Mouse (Mus musculus) heart, embryonic 15.5 days (tissue): Measurements from ENCODE around the gene Cmah. TPM values are rescaled to one million over a fixed set of nuclear protein-coding genes. Genes with fewer than 3 reads are reported as not detected.

Source experiments
- ATAC-seq: fragments of 200-750 bp; cut with Nextera tagmentation; replicated peaks from 2 replicates; pipeline ENCODE4 v1.8.0; 2017; ENCODE audit warnings: low read depth, moderate TSS enrichment; ENCODE audit not compliant: insufficient number of reproducible peaks, insufficient read depth, low FRiP score
- H3K27ac ChIP-seq: fragments of 300-500 bp; sonication (generic); 2 replicates; pipeline ENCODE4 v1.5.1; 2015; ENCODE audit warnings: mild to moderate bottlenecking, inconsistent platforms
- H3K27me3 ChIP-seq: fragments of 300-500 bp; sonication (generic); 2 replicates; pipeline ENCODE4 v1.6.1; 2015; ENCODE audit warnings: inconsistent platforms
- H3K36me3 ChIP-seq: fragments of 300-500 bp; sonication (generic); 2 replicates; pipeline ENCODE4 v1.6.1; 2015; ENCODE audit warnings: mild to moderate bottlenecking, inconsistent platforms
- H3K4me1 ChIP-seq: fragments of 300-500 bp; sonication (generic); replicated peaks from 2 replicates; pipeline ENCODE4 v1.6.1; 2015; ENCODE audit warnings: inconsistent platforms
- H3K4me2 ChIP-seq: fragments of 300-500 bp; sonication (generic); 2 replicates; pipeline ENCODE4 v1.6.1; 2015; ENCODE audit warnings: inconsistent platforms, mild to moderate bottlenecking, moderate library complexity
- H3K4me3 ChIP-seq: fragments of 300-500 bp; sonication (generic); 2 replicates; pipeline ENCODE4 v1.5.1; 2015; ENCODE audit warnings: mild to moderate bottlenecking, inconsistent platforms
- H3K9ac ChIP-seq: fragments of 300-500 bp; sonication (generic); 2 replicates; pipeline ENCODE4 v1.6.1; 2015; ENCODE audit warnings: mild to moderate bottlenecking, inconsistent platforms
- H3K9me3 ChIP-seq: fragments of 300-500 bp; sonication (generic); replicated peaks from 2 replicates; pipeline ENCODE4 v1.6.1; 2016; ENCODE audit warnings: inconsistent platforms
- WGBS: fragments of 180-500 bp; shearing (Covaris S2); methylation state at CpG from one replicate; pipeline ENCODE4 v1.1.7; 2015; ENCODE audit warnings: mixed read lengths; 5-methylcytosine and 5-hydroxymethylcytosine counted together
- polyA plus RNA-seq: library from polyadenylated mRNA; unstranded; fragments of >200 nt; fragmentation: Nextera tagmentation; extraction: Ambion mirVana; gene quantifications from 2 replicates; pipeline ENCODE4 v1.2.1, GENCODE M21; 2015

Gene Cmah
- polyA plus RNA-seq, 1 experiment from 2014 or later: 0.45 TPM

- Histone ChIP-seq H3K27ac (no peak overlapping the region), H3K4me1 (0 out of 2 replicates have a peak, but pooled peaks cover 2% of the 10 kb centered on the region), H3K9ac (no peak overlapping the region), H3K36me3 (no peaks in the 10 kb centered on the region), H3K4me2 (no peak overlapping the region), H3K4me3 (no peak overlapping the region), H3K27me3 (no peaks in the 10 kb centered on the region), H3K9me3 (no peaks in the 10 kb centered on the region)
- WGBS: 65% methylated on average over 13 of the region's 13 CpGs
- ATAC-seq: no peak
These were observed 92.5 kb downstream of the Cmah start for GRCm38 (mm10) chr13:24419560-24420250.

GRCm38 (mm10) chr13:24421987-24422386 is 94.8 kb downstream of the Cmah start:
- Histone ChIP-seq H3K9ac (no peak overlapping the region), H3K27ac (no peak overlapping the region), H3K4me3 (no peak overlapping the region), H3K27me3 (no peaks in the 10 kb centered on the region), H3K9me3 (no peaks in the 10 kb centered on the region), H3K36me3 (no peaks in the 10 kb centered on the region), H3K4me1 (peaks cover 3% of the 10 kb centered on the region; the same call in 1 of the 2 replicates), H3K4me2 (no peak overlapping the region)
- no peak for ATAC-seq
- 49% methylated on average over 3 of the region's 3 CpGs for WGBS

GRCm38 (mm10) chr13:24430215-24430614 is 103.0 kb downstream of the Cmah start:
- 31% methylated on average over 5 of the region's 5 CpGs for WGBS
- H3K4me3 ChIP-seq: no peak overlapping the region
- H3K4me1 ChIP-seq: peaks cover 23% of the 10 kb centered on the region
- no peak overlapping the region for H3K4me2 ChIP-seq
- H3K27ac ChIP-seq: peak overlapping the region; percentile 55
- no peak overlapping the region for H3K9ac ChIP-seq
- no peaks in the 10 kb centered on the region for H3K9me3 ChIP-seq
- ATAC-seq: no peak; the same call in 1 of the 2 replicates
- H3K36me3 ChIP-seq: no peaks in the 10 kb centered on the region
- H3K27me3 ChIP-seq: no peaks in the 10 kb centered on the region

DNA sequence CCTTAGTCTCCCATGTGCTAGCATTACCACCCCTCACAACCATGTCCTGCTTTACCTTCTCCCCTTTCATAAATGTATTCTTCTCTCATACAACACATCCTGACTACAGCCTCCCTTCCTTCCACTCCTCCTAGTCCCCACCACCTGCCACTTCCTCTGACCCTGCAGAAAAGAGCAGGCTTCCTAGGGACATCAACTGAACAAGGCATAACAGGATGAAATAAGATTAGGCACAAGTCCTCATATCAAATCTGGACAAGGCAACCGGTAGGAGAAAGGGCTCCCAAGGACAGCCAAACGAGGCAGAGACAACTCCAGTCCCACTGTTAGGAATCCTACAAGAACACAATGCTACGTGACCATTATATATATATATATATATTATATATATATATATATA is 104.4 kb downstream of the Cmah start:
- Histone ChIP-seq H3K9ac (no peak overlapping the region), H3K27me3 (no peaks in the 10 kb centered on the region), H3K36me3 (no peaks in the 10 kb centered on the region), H3K4me2 (no peak overlapping the region), H3K9me3 (no peaks in the 10 kb centered on the region), H3K4me1 (peaks cover 23% of the 10 kb centered on the region), H3K4me3 (no peak overlapping the region), H3K27ac (no peak overlapping the region)
- no peak for ATAC-seq
- 64% methylated on average over 3 of the region's 3 CpGs for WGBS

DNA sequence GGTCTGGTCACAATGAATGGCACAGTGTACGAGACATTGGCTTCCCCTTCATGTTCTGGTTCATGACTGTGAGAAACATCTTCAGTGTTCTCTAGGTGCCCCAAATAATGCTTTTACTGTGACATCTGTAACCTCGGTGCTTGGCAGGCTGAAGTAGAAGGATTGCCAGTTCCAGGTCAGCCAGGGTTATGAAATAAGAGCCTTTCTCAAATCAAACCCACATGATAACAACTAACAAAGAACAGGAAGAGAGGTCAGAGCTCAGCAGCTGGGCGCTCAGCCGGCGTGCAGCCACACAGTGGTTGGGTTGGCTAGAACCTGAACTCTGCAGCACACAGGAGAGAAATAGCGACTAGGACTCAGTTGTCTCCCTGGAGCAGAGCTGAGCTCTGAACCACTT is 115.1 kb downstream of the Cmah start:
- Histone ChIP-seq H3K36me3 (no peaks in the 10 kb centered on the region), H3K9ac (no peak overlapping the region), H3K9me3 (no peaks in the 10 kb centered on the region), H3K4me2 (no peak overlapping the region), H3K27me3 (no peaks in the 10 kb centered on the region), H3K4me1 (0 out of 2 replicates have a peak, but pooled peaks cover 7% of the 10 kb centered on the region), H3K27ac (no peak overlapping the region), H3K4me3 (no peak overlapping the region)
- no peak for ATAC-seq
- WGBS: 52% methylated on average over 6 of the region's 6 CpGs

- no peaks in the 10 kb centered on the region for H3K9me3 ChIP-seq
- no peak for ATAC-seq
- WGBS: 71% methylated on average over 4 of the region's 4 CpGs
- H3K27me3 ChIP-seq: no peaks in the 10 kb centered on the region
- H3K9ac ChIP-seq: no peak overlapping the region
- H3K27ac ChIP-seq: no peak overlapping the region
- 0 out of 2 replicates have a peak, but pooled peaks cover 7% of the 10 kb centered on the region for H3K4me1 ChIP-seq
- H3K4me2 ChIP-seq: no peak overlapping the region
- H3K4me3 ChIP-seq: no peak overlapping the region
- no peaks in the 10 kb centered on the region for H3K36me3 ChIP-seq
These were observed 116.7 kb downstream of the Cmah start for GRCm38 (mm10) chr13:24443763-24444347.

GRCm38 (mm10) chr13:24444709-24445108 is 117.5 kb downstream of the Cmah start:
- H3K36me3 ChIP-seq: no peaks in the 10 kb centered on the region
- H3K9ac ChIP-seq: no peak overlapping the region
- H3K27me3 ChIP-seq: no peaks in the 10 kb centered on the region
- no peak for ATAC-seq
- H3K4me3 ChIP-seq: no peak overlapping the region
- no peak overlapping the region for H3K27ac ChIP-seq
- no peak overlapping the region for H3K4me2 ChIP-seq
- no peaks in the 10 kb centered on the region for H3K9me3 ChIP-seq
- H3K4me1 ChIP-seq: 0 out of 2 replicates have a peak, but pooled peaks cover 7% of the 10 kb centered on the region
- 57% methylated on average over 4 of the region's 4 CpGs for WGBS

GRCm38 (mm10) chr13:24445166-24445565 is 118.0 kb downstream of the Cmah start:
- Histone ChIP-seq H3K4me2 (no peak overlapping the region), H3K4me1 (0 out of 2 replicates have a peak, but pooled peaks cover 7% of the 10 kb centered on the region), H3K9ac (no peak overlapping the region), H3K36me3 (no peaks in the 10 kb centered on the region), H3K27ac (no peak overlapping the region), H3K4me3 (no peak overlapping the region), H3K9me3 (no peaks in the 10 kb centered on the region), H3K27me3 (no peaks in the 10 kb centered on the region)
- ATAC-seq: no peak
- WGBS: 78% methylated on average over 3 of the region's 3 CpGs

DNA sequence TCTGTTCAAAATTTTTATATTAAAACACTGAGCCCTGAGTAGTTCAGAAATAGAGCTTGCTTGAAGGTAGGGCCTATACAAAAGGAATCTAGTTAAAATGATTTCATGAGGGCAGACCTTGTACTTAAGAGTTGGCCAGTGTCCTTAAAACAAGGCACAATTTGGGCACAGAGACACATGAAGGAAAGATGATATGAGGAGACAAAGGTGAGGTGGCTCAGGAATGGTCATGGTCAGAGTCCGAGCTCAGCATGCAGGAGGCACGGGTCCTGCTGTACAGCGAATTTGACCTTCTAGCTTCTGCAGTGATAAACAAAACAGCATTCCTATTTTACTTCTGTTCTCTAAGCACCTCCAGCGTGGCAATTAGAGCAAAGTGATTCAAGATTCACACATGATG is 118.9 kb downstream of the Cmah start:
- no peak overlapping the region for H3K27ac ChIP-seq
- no peak for ATAC-seq
- H3K4me1 ChIP-seq: 0 out of 2 replicates have a peak, but pooled peaks cover 7% of the 10 kb centered on the region
- no peaks in the 10 kb centered on the region for H3K9me3 ChIP-seq
- 71% methylated on average over 4 of the region's 4 CpGs for WGBS
- H3K27me3 ChIP-seq: no peaks in the 10 kb centered on the region
- H3K4me3 ChIP-seq: no peak overlapping the region
- no peak overlapping the region for H3K4me2 ChIP-seq
- no peak overlapping the region for H3K9ac ChIP-seq
- no peaks in the 10 kb centered on the region for H3K36me3 ChIP-seq

GRCm38 (mm10) chr13:24447043-24447442 is 119.8 kb downstream of the Cmah start:
- no peaks in the 10 kb centered on the region for H3K9me3 ChIP-seq
- ATAC-seq: no peak
- WGBS: 56% methylated on average over 5 of the region's 5 CpGs

GRCm38 (mm10) chr13:24448578-24448977 is 121.4 kb downstream of the Cmah start:
- no peaks in the 10 kb centered on the region for H3K36me3 ChIP-seq
- H3K9me3 ChIP-seq: no peaks in the 10 kb centered on the region
- no peak overlapping the region for H3K9ac ChIP-seq
- no peak overlapping the region for H3K4me3 ChIP-seq
- no peak overlapping the region for H3K27ac ChIP-seq
- no peak for ATAC-seq
- WGBS: 67% methylated on average over 6 of the region's 6 CpGs
- no peak overlapping the region for H3K4me2 ChIP-seq
- no peaks in the 10 kb centered on the region for H3K4me1 ChIP-seq
- no peaks in the 10 kb centered on the region for H3K27me3 ChIP-seq

More at GRCm38 (mm10) chr13:24447043-24447442, 119.8 kb downstream of the Cmah start:
- no peak overlapping the region for H3K9ac ChIP-seq
- H3K4me2 ChIP-seq: no peak overlapping the region
- no peak overlapping the region for H3K4me3 ChIP-seq
- no peak overlapping the region for H3K27ac ChIP-seq
- 0 out of 2 replicates have a peak, but pooled peaks cover 6% of the 10 kb centered on the region for H3K4me1 ChIP-seq
- H3K36me3 ChIP-seq: no peaks in the 10 kb centered on the region
- no peaks in the 10 kb centered on the region for H3K27me3 ChIP-seq

DNA sequence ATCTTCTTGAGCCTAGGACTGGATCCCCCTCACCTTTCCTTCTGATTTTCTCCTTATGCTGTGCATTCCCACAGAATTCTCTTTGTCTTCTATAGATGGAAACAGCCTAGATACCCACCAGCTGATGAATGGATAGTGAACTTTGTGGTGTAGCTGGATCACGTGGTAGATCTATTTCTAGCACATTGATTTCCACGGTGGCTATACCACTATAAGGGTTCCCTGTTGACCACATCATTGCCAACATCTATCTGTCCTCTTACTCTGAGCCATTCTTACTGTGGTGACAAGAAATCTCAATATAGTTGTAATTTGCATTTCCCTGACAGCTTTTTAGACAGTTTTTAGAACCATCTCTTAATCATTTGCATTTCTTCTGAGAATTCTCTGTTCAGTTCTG is 124.3 kb downstream of the Cmah start:
- H3K27ac ChIP-seq: no peak overlapping the region
- H3K9ac ChIP-seq: no peak overlapping the region
- no peaks in the 10 kb centered on the region for H3K9me3 ChIP-seq
- no peaks in the 10 kb centered on the region for H3K36me3 ChIP-seq
- no peak overlapping the region for H3K4me2 ChIP-seq
- whole genome bisulfite sequencing: 48% methylated on average over 2 of the region's 2 CpGs
- no peak for ATAC-seq
- H3K27me3 ChIP-seq: no peaks in the 10 kb centered on the region
- no peak overlapping the region for H3K4me3 ChIP-seq
- H3K4me1 ChIP-seq: no peaks in the 10 kb centered on the region
